Mouse (Mus musculus) MEL (cell line): ENCODE results near the gene Tnfrsf26.

Source experiments
- CHD1 ChIP-seq: IDR thresholded peaks from 2 replicates; pipeline ENCODE4 v1.6.1; 2012; ENCODE audit warnings: low read depth, mild to moderate bottlenecking, inconsistent platforms, low read length, improper control_type of control experiment
- CTCF ChIP-seq, 3 experiments: IDR thresholded peaks in 2 of 3; conservative IDR thresholded peaks in 1 of 3; 2 replicates each; pipeline ENCODE4 v1.5.1; 2011 to 2012; ENCODE audit warnings: low read length in 3 of 3, low read depth in 2 of 3, mild to moderate bottlenecking in 2 of 3, improper control_type of control experiment in 1 of 3, inconsistent platforms in 1 of 3, mixed read lengths in 1 of 3, moderate library complexity in 1 of 3; ENCODE audit not compliant: control insufficient read depth in 1 of 3, insufficient read depth in 1 of 3, poor library complexity in 1 of 3, severe bottlenecking in 1 of 3
- ELF1 ChIP-seq: IDR thresholded peaks from 2 replicates; pipeline ENCODE4 v1.6.1; 2014; ENCODE audit warnings: low read depth, mild to moderate bottlenecking, inconsistent platforms, low read length, improper control_type of control experiment, moderate library complexity
- EP300 ChIP-seq, 2 experiments: IDR thresholded peaks; 2 replicates each; pipeline ENCODE4 v1.6.1; 2011; ENCODE audit warnings: improper control_type of control experiment in 2 of 2, low read length in 2 of 2, low read depth in 1 of 2, mild to moderate bottlenecking in 1 of 2
- HCFC1 ChIP-seq: IDR thresholded peaks from 2 replicates; pipeline ENCODE4 v1.6.1; 2012; ENCODE audit warnings: low read depth, mild to moderate bottlenecking, inconsistent platforms, low read length, improper control_type of control experiment, moderate library complexity
- MEF2A ChIP-seq: IDR thresholded peaks from 2 replicates; pipeline ENCODE4 v1.6.1; 2014; ENCODE audit warnings: low read depth, mild to moderate bottlenecking, inconsistent platforms, low read length, improper control_type of control experiment; ENCODE audit not compliant: poor library complexity, insufficient replicate concordance, severe bottlenecking; ENCODE audit errors: extremely low read depth
- NELFE ChIP-seq: IDR thresholded peaks from 2 replicates; pipeline ENCODE4 v1.6.1; 2011; ENCODE audit warnings: low read depth, low read length, improper control_type of control experiment
- POLR2A ChIP-seq, 2 experiments: IDR thresholded peaks; 2 replicates each; pipeline ENCODE4 v1.6.1; 2011 to 2012; ENCODE audit warnings: low read length in 2 of 2, mild to moderate bottlenecking in 2 of 2, control low read depth in 1 of 2, improper control_type of control experiment in 1 of 2, low read depth in 1 of 2, moderate library complexity in 1 of 2; ENCODE audit not compliant: control insufficient read depth in 1 of 2, insufficient read depth in 1 of 2, poor library complexity in 1 of 2
- POLR2AphosphoS2 ChIP-seq: IDR thresholded peaks from 2 replicates; pipeline ENCODE4 v1.6.1; 2011; ENCODE audit warnings: low read length, improper control_type of control experiment
- RAD21 ChIP-seq: IDR thresholded peaks from 2 replicates; pipeline ENCODE4 v1.6.1; 2011; ENCODE audit warnings: mild to moderate bottlenecking, low read depth, low read length, improper control_type of control experiment
- TAL1 ChIP-seq: IDR thresholded peaks from 2 replicates; pipeline ENCODE4 v1.6.1; 2012; ENCODE audit warnings: mild to moderate bottlenecking, inconsistent platforms, low read length, moderate library complexity, mixed read lengths
- USF2 ChIP-seq, 2 experiments: IDR thresholded peaks; 2 replicates each; pipeline ENCODE4 v1.6.1; 2011 to 2012; ENCODE audit warnings: improper control_type of control experiment in 2 of 2, low read length in 2 of 2, borderline replicate concordance in 1 of 2, inconsistent platforms in 1 of 2, low read depth in 1 of 2, mild to moderate bottlenecking in 1 of 2; ENCODE audit not compliant: insufficient read depth in 1 of 2
- ZC3H11A ChIP-seq: IDR thresholded peaks from 2 replicates; pipeline ENCODE4 v1.6.1; 2012; ENCODE audit warnings: low read depth, mild to moderate bottlenecking, inconsistent platforms, low read length, improper control_type of control experiment

GRCm38 (mm10) chr7:143583025-143583424, 45.5 kb downstream of the Tnfrsf26 start:
- TF ChIP-seq POLR2AphosphoS2 (no peak), ELF1 (no peak), POLR2A (IDR thresholded peaks at IDR 0.05; ENCODE audit: control insufficient read depth in 1 of 2, insufficient read depth in 1 of 2, low read depth in 1 of 2, low read length in 2 of 2, poor library complexity in 1 of 2) (no peak), CTCF (IDR thresholded peaks at IDR 0.05 in 2 of 3, conservative IDR thresholded peaks at IDR 0.05 in 1 of 3; ENCODE audit: control insufficient read depth in 1 of 3, insufficient read depth in 1 of 3, low read depth in 2 of 3, low read length in 3 of 3, poor library complexity in 1 of 3, severe bottlenecking in 1 of 3) (no peak), NELFE (no peak), TAL1 (no peak), USF2 (IDR thresholded peaks at IDR 0.05; ENCODE audit: borderline replicate concordance in 1 of 2, insufficient read depth in 1 of 2, low read depth in 1 of 2, low read length in 2 of 2) (no peak), CHD1 (no peak), EP300 (IDR thresholded peaks at IDR 0.05; ENCODE audit: low read depth in 1 of 2, low read length in 2 of 2) (no peak), MEF2A (no peak), RAD21 (no peak), ZC3H11A (no peak), HCFC1 (no peak)
